Mouse (Mus musculus): ENCODE results near the gene 2310022B05Rik.

GRCm38 (mm10) chr8:124702183-124702582 lies 39.0 kb upstream of the 2310022B05Rik start:
- TF ChIP-seq CTCF (IDR thresholded peaks at IDR 0.05; ENCODE audit: low read depth, low read length) (no peak), POLR2A (IDR thresholded peaks at IDR 0.05; ENCODE audit: borderline replicate concordance, low read depth, low read length) (no peak)
